Mouse (Mus musculus) gastrocnemius, postnatal 4 days (tissue): ENCODE measurements around the gene Mss51. TPM values are rescaled to one million over a fixed set of nuclear protein-coding genes. Genes with fewer than 3 reads are reported as not detected.

Source experiments
- DNase-seq, 2 experiments: peaks; one replicate each; pipeline ENCODE4 v3.0.0; 2021 to 2022; ENCODE audit warnings: low spot score in 2 of 2, mixed read lengths in 2 of 2
- long read RNA-seq, 2 experiments: library from polyadenylated mRNA; stranded (forward); transcript quantifications; one replicate each; pipeline ENCODE4 v2.0.0; 2021
- total RNA-seq, 2 experiments: library from RNA; stranded (reverse); gene quantifications; 2 replicates each; pipeline ENCODE4 v1.2.3; 2021

Gene Mss51
- 1 to 10 TPM; 2.6 to 5.7 TPM for total RNA-seq
- long read RNA-seq, experiment 1, partial matches to known transcripts, result 0 of 5 reads
- long read RNA-seq, experiment 1, other reads (novel, unspliced or antisense), result 1 of 5 reads
- long read RNA-seq, experiment 2, partial matches to known transcripts, result 0 of 3 reads
- long read RNA-seq, experiment 2, other reads (novel, unspliced or antisense), result 0 of 3 reads

DNA sequence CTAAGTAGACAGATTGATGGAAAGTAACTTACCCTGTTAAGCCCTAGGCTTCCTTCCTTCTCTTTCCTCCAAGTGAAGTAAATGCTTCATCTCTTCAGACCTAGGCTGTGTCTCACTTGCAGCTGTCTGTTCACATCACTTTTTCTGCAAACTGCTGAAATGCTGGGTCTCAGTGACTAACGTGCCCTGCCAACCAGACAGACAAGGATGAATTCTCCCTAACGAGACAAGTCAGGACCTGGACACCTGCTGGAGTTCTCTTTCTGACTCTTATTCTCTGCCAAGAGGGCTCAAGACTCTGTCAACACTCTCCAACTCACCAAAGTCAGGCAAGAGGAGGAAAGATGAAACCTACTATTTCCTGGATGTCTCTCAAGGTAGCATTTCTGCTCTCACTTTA is at the start of gene Mss51:
TSS of gene Mss51 (minus strand) at position 299 of the 400 bp plus-strand sequence.
- no peak for DNase-seq

DNA sequence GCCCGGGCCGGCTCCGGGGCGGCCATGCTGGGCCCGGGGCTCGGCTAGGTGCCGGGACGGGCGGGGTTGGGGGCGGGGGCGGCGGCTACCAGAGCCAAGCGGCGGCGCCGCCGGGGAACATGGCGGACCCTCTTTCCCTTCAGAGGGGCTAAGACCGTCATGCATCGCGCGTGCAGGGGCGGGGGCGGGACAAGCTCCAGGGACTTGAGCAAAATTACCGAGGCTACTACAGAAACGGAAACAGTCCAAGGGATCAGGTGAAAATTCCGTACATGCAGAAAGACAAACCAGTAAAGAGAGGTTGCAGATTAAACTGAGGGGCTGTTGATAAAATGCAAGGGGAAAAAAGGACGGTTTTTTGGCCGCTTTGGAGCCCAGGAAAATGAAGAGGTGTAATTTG is 49.7 kb upstream of the Mss51 start, which contains the start of gene Ppp3cb:
TSS of gene Ppp3cb (minus strand) at position 159 of the 400 bp plus-strand sequence.
- DNase-seq, result peak; percentile 70 to 84

DNA sequence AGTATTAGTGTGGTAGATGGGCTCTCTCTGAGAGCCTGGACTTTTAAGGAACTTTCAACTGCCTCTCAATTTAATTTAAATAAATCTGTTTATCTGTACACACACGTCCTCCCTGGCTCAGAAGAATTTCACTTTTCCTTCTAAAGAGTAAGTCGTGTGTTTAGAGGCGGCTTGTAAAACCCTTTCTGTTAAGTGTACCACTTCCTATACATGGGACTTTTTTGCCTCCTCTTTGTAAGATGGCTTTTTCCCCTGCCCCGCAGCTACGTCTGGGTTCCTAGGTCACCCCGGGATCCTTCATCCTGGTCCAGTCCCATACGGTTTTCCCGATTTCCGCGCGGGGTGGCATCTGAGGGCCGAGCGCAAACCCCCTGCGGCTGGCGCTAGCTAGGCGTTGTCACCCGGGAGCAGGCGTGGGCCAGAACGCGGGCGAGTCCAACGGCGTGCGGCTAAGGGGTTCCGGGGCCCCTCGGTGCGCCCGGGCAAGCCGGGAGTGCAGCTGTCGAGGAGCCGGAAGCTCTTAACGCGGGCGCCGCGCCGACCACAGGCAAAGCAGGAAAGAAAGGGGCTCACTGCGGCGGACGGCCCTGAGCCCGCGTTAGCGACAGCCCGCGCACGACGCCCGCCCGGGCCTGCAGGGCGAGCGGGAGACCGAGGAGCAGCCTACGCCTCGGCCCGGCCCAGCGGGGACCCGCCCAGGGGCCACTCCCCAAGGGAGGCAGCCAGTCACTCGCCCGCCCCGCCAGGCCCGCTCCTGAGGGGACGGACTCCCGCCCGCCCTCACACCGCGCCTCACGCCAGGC is 49.0 kb upstream of the Mss51 start:
- peak; percentile 83 to 91 for DNase-seq

DNA sequence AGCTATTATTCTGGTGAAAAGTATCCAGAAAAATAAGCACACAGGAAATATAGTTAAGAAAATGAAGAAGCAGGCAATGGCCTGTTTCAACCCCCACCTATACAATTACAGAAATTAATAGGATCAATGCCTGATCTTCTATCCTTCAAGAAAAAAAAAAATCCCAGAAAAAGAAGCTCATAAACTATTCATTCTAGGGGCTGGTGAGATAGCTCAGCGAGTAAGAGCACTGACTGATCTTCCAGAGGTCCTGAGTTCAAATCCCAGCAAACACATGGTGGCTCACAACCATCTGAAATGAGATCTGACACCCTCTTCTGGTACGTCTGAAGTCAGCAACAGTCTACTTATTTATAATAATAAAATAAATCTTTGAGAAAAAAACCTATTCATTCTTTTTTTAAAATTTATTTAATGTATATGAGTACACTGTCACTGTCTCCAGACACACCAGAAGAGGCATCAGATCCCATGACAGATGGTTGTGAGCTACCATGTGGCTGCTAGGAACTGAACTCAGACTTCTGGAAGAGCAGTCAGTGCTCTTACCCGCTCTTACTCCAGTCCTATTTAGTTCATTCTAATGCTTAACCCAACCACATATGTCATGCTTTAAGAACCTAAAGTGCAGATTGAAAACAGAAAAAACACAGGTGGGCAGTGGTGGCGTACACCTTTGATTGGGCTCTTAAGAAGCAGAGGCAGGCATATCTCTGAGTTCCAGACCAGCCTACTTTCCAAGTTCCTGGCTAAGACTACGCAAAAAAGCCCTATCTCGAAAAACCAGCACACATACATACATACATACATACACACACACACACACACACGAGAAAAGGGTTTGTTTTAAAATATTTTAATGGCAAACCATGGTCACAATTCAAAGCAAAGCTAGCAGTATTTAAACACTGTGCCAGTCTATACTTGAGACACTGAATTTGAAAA is 48.0 kb upstream of the Mss51 start:
- no peak for DNase-seq

DNA sequence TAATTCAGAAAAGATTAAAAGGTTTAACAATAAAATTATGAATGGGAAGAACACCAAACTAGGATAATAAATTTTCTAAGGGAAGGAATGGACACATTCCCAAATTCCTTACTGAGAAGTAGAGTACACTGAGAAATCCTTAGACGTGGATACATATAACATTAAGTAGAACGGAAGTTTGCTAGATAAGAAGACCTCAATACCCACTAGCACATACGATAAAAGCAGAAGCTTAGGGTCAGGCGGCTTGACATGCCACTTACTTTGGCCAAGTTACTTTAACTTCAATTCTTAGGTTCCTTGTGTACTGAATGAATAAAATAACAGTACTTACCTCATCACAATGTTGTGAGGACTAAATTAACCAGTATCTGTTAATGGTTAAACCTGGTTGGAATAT is 32.9 kb upstream of the Mss51 start:
- no peak for DNase-seq

DNA sequence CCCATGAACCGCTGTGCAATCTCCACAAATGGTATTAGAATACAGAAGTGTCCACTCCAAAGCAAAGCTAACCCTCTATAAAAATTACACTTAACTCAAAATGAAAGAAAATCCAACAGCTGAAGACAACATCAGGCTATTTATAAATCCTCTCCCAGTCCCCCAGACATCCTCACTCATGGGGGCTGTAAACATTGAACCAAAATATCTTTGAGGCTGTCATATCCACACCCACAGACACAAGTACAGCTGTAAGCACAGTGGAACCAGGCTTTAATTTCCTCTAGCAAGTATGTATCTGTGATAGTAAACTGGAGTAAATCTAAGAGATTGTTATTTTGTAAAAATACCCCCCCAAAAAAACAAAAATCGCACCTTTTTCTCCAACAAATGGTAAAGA is 23.5 kb upstream of the Mss51 start:
- no peak for DNase-seq

DNA sequence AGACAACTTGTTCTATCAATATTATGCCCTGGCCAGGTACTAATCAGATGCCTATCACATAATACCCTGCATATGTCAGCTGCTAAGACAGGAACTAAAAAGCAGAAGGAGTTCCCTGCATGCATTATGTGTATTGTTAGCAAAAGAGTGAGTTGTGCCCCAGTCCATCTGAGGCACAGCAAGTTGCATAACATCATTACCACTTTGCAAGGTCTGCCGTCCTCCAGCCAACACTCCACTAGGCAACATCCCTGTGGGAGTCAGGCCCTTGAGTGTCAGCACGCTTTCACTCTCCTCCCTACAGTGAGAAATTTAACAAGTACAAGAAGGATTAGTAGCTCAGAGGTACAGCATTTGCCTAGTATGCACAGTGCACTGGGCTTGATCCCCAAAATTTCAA is 11.7 kb upstream of the Mss51 start:
- no peak for DNase-seq

DNA sequence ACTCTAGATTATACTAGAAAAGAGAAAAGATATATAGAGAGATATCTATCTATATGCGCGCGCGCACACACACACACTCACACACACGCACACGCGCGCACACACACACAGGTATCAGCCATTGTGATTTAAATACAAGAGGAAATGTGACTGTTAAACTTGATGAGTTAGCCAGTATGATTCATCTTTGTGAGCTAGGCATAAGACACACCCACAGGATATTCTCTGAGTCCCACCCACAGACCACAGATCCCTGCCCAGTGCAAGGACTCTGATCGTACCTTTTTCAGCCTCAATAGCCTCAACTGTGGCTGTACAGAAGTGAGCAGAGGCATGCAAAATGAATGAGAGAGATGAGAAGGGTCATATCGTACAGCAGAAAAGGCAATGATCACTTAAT is 6.3 kb upstream of the Mss51 start:
- DNase-seq, result no peak

DNA sequence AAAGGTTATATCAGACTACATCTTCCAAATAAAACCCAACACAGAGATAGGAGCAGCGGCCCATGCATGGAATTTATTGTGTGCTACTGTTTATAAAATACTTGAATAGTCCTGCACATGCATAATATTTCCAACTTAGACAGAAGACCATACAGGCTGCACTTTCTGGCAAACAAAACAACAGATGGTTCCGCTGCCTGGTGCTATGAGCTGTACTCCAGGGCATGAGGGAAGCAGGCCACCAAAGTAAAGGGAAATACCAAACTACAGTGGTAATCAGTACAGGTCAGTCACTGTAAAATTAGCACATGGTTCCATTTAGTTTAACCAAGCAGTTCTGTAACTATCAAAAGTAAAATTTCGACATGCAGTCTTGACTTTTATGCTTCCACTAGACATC is 3.3 kb upstream of the Mss51 start:
- no peak for DNase-seq

DNA sequence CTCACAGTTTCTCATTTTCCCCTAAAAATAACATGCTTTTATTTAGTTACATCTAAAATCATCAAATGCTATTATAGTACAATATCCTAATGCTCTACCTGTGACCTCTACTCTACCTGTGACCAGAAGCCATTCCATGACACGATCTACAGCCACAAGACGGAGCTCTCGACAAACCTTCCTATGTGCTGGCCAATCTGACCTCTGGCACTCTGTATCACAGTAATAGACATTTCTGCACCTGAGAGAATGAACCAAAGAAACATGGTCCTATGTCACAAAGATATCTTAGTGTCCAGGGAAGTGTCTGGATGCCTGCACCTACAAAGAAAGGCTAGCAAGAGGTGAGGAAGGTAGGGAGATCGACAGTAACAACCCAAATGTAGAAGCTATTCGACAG is 10.7 kb downstream of the Mss51 start:
- DNase-seq, result no peak

DNA sequence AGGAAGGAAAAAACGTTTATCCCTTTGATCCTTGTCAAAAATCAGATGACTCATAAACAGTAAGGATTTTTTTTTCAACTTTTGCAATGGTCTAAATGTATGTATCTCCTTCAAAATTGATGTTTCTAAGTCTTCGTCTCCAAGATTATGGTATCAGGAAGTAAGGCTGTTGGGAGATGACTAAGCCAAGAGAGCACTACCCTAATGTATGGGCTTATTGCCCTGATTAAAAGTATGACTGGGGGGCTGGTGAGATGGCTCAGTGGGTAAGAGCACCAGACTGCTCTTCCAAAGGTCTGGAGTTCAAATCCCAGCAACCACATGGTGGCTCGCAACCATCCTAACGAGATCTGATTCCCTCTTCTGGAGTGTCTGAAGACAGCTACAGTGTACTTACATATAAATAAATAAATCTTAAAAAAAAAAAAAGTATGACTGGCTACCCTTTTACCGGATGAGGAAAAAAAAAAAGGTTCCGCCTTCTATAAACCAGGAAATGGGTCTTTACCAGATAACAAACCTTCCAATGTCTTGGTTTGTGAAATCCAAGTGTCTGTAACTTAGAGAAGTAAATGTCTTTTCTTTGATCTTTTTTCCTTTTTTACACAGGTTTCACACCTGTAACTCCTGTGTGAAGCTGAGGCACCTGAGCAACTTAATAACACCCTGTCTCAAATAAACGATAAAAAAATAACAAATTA is 14.5 kb downstream of the Mss51 start:
- no peak for DNase-seq

DNA sequence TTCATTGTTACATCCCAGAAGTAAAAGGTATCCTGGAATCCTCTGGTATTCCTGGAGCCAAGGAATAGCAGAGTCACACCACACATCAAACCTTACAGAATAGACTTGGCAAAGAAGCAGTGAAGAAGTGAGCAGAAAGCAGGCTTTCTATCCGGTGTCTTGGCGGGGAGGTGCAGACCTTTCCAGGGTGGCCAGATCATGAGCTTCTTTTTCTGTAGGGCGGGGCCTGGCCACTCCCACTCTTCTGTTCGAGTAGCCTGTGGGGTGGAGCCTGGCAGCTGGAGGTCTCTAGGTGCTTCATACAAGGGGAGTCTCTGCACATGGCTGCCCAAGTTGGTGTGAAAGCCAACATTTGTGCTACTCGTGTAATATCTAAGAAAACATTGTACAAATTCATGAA is 15.5 kb downstream of the Mss51 start:
- DNase-seq, result no peak

DNA sequence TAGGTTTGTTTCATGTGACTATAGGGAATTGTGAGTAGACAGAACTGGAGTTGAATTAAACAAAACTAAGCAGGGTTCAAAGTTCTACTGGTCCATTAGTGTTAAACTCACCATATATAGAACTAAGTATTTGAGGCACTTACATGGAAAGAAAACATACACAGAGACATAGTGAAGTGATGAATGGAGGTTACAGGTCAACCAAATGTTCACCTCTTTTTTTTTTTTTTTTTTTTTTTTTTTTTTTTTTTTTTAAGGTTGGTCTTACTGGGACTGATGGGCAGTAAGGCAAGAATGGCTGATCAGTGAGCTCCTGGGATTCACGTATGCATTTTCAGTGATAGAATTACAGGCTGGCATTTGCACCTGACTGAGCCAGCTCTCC is 16.5 kb downstream of the Mss51 start:
- DNase-seq, result no peak

DNA sequence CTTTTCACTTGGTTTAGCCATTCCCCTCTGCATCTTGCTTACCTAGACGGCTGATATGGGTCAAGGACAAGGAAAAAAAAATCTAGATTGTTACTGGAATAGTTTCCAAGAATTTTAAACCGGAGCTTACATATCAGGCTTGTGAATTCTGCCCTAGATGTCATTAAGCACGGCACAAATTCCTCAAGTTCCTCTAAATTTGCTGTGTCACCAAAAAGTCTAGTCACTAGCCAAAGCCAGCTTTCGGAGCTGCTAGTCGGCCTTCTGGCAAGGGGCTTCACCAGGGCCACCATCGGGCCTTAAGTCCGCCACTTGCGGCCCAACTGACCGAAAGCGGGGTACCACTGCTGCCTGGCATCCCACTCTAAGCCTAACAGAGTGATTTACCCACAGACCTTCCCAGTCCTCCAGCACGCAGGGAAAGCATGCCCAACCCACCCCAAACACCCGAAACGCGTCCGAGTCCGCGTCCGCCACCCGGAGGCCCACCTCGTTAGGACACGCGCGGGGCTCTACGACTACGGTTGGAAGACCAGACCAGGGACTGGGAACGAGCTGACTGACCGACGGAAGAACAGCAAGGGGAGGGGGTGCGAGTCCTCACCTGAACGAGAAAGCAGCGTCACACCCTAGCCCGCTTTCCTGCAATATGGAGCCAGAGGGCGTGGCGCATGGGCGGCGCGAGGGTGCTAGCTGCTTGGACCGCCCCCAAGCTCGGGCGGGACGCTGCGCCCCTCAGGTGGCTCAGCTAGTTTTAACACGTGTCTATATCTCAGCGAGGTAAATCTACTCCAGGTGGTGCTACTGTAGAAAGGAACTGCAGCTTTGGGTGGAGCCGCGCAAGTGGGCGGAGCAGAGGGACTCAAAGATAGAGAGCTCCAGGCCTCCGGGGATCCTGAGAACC is 17.2 kb downstream of the Mss51 start, which contains the start of gene Anxa7:
TSS of gene Anxa7 (minus strand) at position 843 of the 904 bp plus-strand sequence.
- peak; percentile 35 to 66 for DNase-seq

DNA sequence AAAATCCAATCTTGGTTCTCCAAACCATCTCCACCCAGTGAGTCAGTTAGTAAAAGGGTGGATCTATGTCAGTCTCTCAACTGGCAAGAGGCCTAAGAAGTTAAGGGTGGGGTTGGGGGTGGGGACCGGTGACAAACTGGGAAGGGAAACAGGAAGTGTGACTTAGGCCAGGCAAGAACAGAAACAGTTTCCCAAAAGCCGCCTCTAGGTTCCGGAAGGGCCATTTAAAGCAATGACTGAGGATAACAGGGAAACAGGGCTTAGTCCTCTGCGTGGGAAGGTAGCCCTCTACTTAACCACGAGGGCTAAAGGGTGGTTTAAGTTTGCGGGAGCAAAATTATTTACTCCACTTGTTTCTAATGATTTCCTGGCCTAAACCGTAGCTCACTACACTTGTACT is 17.9 kb downstream of the Mss51 start:
- peak in 1 of 2 experiments; percentile 14 for DNase-seq

DNA sequence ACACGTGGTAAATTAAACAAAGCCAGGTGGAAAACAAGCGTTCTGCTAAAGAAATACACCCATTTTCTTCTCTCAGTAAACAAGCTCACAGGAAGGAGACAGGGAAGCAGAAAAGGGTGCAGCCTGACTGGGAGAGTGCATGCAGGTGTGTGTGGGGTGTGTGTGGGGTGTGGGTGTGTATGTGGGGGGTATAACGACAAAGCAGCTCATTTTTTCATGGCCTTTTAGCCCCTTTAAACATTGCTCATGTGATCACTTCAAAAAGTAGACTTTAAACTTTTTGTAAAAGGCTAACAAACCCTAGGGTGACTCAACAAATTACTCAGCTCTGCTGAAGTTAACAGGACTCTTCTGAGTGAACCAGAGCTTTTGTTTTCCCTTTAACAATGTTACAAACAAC is 18.3 kb downstream of the Mss51 start:
- DNase-seq, result no peak

DNA sequence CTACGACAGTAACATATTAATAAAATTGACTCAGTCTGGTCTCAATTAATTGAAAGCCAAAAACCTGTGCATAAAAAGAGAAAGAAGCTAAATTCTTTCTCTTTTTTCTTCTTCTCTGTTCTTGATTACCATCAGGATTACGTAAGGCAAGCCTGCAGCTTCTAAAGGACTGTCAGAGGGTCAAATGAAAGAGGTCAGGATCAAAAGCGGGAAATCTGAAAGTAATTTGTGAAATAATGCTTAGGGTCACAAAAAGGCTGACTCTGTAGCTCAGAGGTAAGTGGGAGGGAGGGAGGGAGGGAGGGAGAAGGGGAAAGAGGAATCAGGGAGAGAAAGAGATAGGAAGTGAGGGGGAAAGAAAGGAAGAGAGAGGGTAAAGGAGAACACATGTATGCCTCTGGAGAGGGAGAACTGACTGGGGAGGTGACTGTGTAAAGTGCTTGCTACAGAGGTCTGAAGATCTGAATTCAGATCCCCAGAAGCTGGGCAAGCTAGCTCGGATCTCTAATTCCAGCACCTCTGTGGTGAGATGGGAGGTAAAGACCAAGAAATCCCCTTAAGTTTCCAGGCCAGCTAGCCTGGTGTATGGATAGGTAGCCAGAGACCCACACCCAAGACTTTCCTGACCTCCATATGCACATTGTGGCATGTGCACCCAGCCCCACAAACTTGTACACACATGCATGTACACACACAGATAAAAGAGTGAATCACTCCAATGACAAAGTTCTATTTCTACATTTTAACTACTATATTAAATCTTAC is 19.3 kb downstream of the Mss51 start:
- DNase-seq, result no peak

DNA sequence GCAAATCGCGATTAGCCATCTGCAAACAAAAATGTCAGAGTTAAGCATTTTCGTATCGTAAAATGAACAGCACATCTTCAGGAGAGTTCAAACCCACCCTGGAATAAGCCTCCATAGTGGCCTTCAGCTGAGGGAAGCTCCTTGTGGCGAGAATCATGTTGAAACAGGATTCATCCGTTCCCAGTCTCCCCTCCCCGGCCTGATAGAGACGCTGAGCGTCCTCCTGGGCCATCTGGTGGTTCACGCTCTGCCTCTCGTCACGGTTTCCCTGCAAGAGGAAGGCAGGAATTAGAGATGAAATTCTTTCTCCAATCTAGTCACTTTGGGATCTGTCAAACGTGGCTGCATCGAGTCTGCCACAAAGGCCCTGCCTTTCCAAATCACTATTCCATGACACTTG is 36.5 kb downstream of the Mss51 start:
- no peak for DNase-seq

DNA sequence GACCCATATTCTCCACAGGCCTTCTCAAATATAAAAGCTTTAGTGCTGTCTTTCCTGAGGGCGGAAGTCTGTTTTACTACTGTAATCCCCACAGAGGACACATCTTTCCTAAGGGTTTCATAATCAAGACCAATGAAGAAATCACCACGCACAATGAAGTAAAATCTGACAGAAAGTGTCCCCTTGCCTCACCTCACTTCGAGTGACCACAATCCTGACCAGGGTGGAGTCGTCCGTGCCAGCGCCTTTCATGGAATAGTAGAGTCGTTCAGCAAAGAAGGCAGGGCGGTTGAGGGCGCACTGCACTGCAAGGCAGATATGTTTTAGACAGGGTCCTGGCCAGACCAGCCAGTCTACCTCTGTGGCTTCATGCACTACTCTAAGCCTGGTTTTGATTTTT is 38.3 kb downstream of the Mss51 start:
- no peak for DNase-seq
